Mouse (Mus musculus): ENCODE data around the gene Gm45062.
"Not testable (repeated sequence)": the region's sequence is repeated elsewhere in the genome, so short reads cannot be mapped to it uniquely, and the experiment has no call there.

Gene Gm45062

DNA sequence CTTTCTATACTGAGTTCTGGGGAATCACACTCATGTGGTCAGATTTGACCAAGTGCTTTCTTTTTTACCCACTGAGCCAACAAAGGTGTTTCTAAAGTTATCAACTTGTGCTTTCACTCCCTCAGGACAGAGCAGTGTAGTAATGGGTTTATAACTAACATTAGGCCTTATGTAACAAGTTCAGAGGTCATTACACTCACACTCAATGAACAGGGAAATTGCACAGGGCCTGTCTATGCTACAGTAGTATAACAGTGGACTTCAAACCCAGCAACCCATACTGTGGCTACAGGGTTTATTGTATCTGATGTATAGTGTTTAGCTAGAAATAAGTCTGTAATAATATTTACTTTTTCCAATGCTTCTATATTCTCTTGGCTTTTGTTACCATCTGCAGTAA lies 247.4 kb downstream of the Gm45062 start:
- DNase-seq (ENCODE audit: low spot score in 2 of 2): no peak

GRCm38 (mm10) chr6:8508883-8509536 lies 249.8 kb downstream of the Gm45062 start:
- DNase-seq (ENCODE audit: low spot score in 2 of 2): peak; percentile 97 to 98

GRCm38 (mm10) chr6:8509551-8509950 lies 250.3 kb downstream of the Gm45062 start, which contains the start of gene Glcci1:
Gene Glcci1 (plus strand): TSS chr6:8509600.
- peak; percentile 52 to 61 for DNase-seq (ENCODE audit: low spot score in 2 of 2)

DNA sequence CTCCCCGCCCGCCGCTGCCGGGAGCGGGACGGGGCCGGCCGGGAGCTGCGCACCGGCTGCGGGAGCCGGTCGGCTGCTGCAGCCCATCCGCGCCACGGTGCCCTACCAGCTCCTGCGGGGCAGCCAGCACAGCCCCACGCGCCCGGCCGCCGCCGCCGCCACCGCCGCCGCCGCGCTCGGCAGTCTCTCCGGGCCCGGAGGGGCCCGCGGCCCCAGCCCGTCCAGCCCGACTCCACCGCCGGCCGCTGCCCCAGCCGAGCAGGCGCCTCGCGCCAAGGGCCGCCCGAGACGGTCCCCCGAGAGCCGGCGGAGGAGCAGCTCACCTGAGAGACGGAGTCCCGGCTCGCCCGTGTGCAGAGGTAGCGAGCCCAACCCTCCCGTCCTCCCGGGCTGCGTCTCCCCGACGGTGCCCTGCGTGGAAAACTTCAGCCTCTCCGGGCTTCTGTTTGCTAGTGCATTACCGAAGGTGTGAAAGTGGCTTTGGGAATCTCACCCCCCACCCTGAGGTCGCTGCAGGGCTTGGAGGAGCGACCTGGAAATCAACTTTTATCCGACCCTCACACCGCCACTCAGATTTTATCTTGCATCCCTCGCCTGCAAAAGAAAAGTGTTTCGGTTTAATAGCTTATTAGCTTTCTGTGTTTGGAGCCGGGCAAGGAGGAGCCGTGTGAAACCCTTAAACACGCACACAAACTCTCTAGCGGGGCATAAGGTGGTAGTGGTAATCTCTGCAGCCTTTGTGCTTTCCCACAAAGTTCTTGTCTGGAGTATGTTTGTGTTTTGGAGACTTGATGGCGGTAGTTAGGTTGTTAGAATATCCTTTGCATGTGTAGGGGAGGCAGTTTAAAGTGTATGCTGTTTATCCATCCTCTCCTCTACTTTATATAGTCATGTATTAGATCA lies 251.0 kb downstream of the Gm45062 start:
- peak; percentile 35 to 55 for DNase-seq (ENCODE audit: low spot score in 2 of 2)

DNA sequence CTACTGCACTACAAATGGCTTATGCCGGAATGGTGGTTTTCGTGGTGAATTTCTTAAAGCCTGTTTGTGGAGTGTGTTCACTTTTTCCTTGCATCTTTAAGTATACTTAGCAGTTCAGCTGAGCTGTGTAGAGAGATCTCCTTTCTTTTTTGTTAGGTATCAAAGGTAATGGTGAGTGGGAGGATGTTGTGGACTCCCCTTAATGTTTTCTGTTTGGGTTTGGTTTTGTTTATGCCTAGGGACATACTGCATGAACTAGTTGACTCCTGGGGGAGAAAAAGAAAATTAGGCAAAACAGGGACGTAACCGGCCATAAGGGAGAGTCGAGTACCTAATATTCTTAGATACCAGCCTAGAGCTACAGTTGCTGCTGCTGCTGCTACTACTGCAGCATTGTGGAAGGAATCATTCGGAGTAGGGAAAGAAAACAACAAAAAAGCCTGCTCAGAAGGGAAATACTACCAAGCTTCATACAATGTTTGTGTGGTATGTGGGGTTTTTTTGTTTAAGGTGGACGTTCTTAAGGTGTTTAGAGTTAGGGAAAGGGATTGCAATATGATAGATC lies 251.7 kb downstream of the Gm45062 start:
- no peak for DNase-seq (ENCODE audit: low spot score in 2 of 2)

DNA sequence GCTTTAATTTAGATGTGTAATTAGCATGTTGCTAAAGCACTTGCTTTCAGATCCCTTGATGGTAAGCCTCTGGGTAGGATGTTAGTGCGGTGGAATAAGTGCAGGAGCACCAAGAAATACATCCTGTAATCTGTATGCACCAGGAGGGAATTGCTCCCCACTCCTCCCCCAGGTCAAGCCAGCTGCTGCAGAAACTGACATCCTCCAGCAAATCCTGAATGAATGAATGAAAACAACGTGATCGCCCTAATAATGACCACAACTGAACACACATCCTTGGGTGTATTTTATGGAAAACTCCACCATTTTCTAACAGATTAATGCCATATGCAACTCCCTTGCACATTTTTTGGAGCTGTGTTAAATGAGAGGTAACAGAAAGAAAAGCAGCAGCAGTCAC lies 252.2 kb downstream of the Gm45062 start:
- no peak for DNase-seq (ENCODE audit: low spot score in 2 of 2)

DNA sequence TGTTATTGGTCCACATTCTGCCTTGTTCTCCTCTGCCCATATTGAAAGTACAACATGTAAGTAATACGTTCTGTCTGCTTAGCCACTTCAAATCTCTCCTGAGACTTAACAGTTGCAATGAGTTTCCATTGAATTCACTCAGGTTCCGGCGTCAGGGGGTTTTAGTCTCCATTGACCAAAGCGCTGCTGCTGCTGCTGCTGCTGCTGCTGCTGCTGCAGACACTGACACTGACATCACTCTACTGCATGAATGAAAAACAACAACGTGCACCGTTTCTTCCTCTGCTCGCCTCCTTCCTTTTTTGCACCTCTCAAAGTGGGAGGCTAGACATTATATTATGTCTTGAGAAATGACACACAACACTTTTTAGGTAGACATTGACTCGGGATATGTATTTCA lies 253.2 kb downstream of the Gm45062 start:
- DNase-seq (ENCODE audit: low spot score in 2 of 2): no peak

- DNase-seq (ENCODE audit: low spot score in 2 of 2): no peak
Observed at GRCm38 (mm10) chr6:8519687-8520086, 260.4 kb downstream of the Gm45062 start.

- no peak for DNase-seq (ENCODE audit: low spot score in 2 of 2)
Observed at GRCm38 (mm10) chr6:8521231-8521630, 262.0 kb downstream of the Gm45062 start.

- DNase-seq (ENCODE audit: low spot score in 2 of 2): no peak
Observed at GRCm38 (mm10) chr6:8524717-8525116, 265.5 kb downstream of the Gm45062 start.

DNA sequence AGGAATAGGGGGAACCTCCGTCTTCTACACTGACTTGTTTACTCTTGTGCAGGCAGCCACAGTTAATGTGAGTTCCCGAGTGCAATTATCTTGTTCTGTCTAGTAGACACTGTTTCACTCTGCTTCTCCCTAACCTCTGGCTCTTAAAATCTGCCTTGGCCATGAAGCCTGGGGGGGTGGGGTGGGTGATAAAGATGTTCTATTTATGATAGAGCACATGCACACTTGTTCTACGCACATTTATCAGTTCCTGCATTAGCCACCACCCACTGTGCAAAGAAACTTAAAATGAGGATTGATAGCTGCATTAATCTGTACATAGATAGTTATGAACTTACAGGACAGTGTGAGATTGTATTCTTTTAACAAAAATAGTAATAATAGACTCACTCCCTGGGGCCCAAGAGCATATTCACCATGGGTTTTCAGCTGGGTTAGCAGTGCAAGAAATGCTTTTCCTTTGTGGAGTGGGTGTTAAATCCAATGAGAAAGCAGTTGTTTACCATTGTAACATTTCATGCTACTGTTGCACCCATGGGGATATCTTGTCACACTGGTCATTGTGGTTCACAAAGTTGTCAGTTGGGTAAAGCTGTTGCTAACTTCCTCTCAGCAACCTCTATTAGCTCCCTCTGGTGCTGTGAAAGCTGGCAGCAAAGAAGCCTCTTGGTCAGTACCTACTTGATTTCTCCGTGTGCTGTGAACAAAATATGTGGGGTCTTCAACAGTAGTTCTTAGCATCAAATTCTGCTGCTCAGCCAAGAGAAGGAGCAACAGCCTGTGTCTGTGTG lies 272.0 kb downstream of the Gm45062 start:
- no peak for DNase-seq (ENCODE audit: low spot score in 2 of 2)

GRCm38 (mm10) chr6:8536944-8537343 lies 277.7 kb downstream of the Gm45062 start:
- no peak for DNase-seq (ENCODE audit: low spot score in 2 of 2)

DNA sequence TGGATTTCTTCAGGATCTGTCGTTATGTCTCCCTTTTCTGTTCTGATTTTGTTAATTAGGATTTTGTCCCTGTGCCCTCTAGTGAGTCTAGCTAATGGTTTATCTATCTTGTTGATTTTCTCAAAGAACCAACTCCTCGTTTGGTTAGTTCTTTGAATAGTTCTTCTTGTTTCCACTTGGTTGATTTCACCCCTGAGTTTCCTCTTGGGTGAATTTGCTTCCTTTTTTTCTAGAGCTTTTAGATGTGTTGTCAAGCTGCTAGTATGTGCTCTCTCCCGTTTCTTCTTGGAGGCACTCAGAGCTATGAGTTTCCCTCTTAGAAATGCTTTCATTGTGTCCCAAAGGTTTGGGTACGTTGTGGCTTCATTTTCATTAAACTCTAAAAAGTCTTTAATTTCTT lies 282.3 kb downstream of the Gm45062 start:
- DNase-seq (ENCODE audit: low spot score in 2 of 2): not testable (repeated sequence)

- no peak for DNase-seq (ENCODE audit: low spot score in 2 of 2)
Observed at GRCm38 (mm10) chr6:8544822-8545221, 285.6 kb downstream of the Gm45062 start.

GRCm38 (mm10) chr6:8545780-8546179 lies 286.5 kb downstream of the Gm45062 start:
- DNase-seq (ENCODE audit: low spot score in 2 of 2): no peak

- DNase-seq (ENCODE audit: low spot score in 2 of 2): no peak
Observed at GRCm38 (mm10) chr6:8551155-8551554, 291.9 kb downstream of the Gm45062 start.

- no peak for DNase-seq (ENCODE audit: low spot score in 2 of 2)
Observed at GRCm38 (mm10) chr6:8556849-8557571, 297.8 kb downstream of the Gm45062 start.

GRCm38 (mm10) chr6:8560682-8561081 lies 301.4 kb downstream of the Gm45062 start:
- DNase-seq (ENCODE audit: low spot score in 2 of 2): no peak

DNA sequence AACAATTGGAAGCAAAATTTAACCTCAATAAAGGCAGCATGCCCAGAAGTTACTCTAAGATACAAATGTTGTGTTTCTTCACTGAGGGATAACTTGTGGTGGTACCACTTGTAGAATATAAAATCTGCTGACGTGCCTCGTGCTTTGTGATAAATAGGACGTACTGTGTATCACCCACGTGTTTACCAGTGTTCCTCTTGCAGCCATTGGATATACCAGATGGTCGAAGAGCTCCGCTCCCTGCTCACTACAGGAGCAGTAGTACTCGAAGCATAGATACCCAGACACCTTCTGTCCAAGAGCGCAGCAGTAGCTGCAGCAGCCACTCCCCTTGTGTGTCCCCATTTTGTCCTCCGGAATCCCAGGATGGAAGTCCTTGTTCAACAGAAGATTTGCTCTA lies 323.1 kb downstream of the Gm45062 start:
- no peak for DNase-seq (ENCODE audit: low spot score in 2 of 2)

- no peak for DNase-seq (ENCODE audit: low spot score in 2 of 2)
Observed at GRCm38 (mm10) chr6:8583892-8584291, 324.6 kb downstream of the Gm45062 start.

GRCm38 (mm10) chr6:8591665-8592064 lies 332.4 kb downstream of the Gm45062 start:
- no peak for DNase-seq (ENCODE audit: low spot score in 2 of 2)
